Mouse (Mus musculus) lung, adult 2 months (tissue): ENCODE measurements around the gene Antxrl.

Experiments used
- CTCF ChIP-seq: fragments of 200-500 bp; IDR thresholded peaks from 2 replicates; pipeline ENCODE4 v1.5.1; 2011; ENCODE audit warnings: mild to moderate bottlenecking, low read length, control low read depth; ENCODE audit not compliant: insufficient read depth
- POLR2A ChIP-seq: fragments of 200-500 bp; IDR thresholded peaks from 2 replicates; pipeline ENCODE4 v1.6.1; 2011; ENCODE audit warnings: low read depth, mild to moderate bottlenecking, control low read depth, low read length, borderline replicate concordance; ENCODE audit errors: extremely low read depth

DNA sequence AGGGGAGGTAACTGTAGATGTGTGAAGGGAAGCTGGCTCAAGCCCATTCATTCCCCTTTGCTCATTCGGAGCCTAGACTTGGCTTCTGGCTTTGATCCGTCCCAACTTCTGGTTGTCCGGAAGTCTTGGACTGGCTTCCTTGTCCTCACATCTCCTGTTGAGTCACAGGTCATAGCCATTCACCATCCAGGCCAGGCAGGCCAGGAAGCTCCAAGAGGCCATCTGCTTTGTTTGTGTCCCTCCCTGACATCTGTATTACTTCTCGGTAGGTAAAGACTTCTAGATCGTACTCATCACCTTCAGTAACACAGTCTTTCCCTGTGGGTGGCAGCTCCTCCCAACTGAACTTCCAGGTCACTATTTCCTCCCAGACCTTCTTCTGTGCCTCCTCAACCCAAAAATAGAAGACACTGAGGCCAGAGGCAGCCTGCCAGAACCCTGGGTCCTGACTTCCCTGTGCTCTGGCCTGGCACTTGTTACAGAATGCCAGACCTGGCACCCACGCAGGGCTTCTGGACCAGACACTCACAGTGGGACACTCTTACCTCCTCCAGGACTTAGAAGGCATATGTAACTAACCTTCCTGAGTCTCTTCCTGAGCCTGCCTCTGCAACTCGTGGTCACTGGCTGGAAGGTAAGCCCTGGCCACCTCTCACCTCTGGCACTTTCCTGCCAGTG, 66.7 kb downstream of the Antxrl start:
- no peak for TF ChIP-seq CTCF
- no peak for TF ChIP-seq POLR2A
